ENCODE assay signal across 15 mouse cellular contexts in genomic region chrX:109160901-109161300, GRCm38 (mm10). TPM values are rescaled to one million over a fixed set of nuclear protein-coding genes. Genes with fewer than 3 reads are reported as not detected.
"Had no signal": no experiment of that assay in that cellular context is flagged by ENCODE, and none has a peak within 500 bp of the region (broad histone marks: within the 10 kb centered on the region; RNA-seq: fewer than 3 reads in every experiment).

No protein-coding gene starts in this region.

- H3K27ac ChIP-seq: limb, embryonic 13.5 days; liver, embryonic 12.5 days; lung, embryonic 15.5 days; midbrain, embryonic 10.5 days; neural tube, embryonic 12.5 days had no signal

- H3K4me1 ChIP-seq: limb, embryonic 13.5 days; liver, embryonic 12.5 days; lung, embryonic 15.5 days; midbrain, embryonic 10.5 days; neural tube, embryonic 12.5 days had no signal

- ATAC-seq: liver, embryonic 12.5 days had no signal

- H3K27me3 ChIP-seq: limb, embryonic 13.5 days; liver, embryonic 12.5 days; lung, embryonic 15.5 days; neural tube, embryonic 12.5 days had no signal

- H3K9me3 ChIP-seq: limb, embryonic 13.5 days; liver, embryonic 12.5 days; lung, embryonic 15.5 days; midbrain, embryonic 10.5 days; neural tube, embryonic 12.5 days had no signal

- DNase-seq: kidney, postnatal 10 days; kidney, postnatal 4 days; left cerebral cortex, postnatal 4 days; lung, postnatal 4 days; midbrain, embryonic 14.5 days; right cerebral cortex, postnatal 25 days; thymus, adult 18-20 months; thymus, postnatal 14 days had no signal

- H3K9ac ChIP-seq: limb, embryonic 13.5 days; liver, embryonic 12.5 days; lung, embryonic 15.5 days; neural tube, embryonic 12.5 days had no signal

- H3K4me3 ChIP-seq: limb, embryonic 13.5 days; liver, embryonic 12.5 days; lung, embryonic 15.5 days; midbrain, embryonic 10.5 days; myocyte; neural tube, embryonic 12.5 days had no signal

- H3K36me3 ChIP-seq: liver, embryonic 12.5 days; lung, embryonic 15.5 days; neural tube, embryonic 12.5 days had no signal

- H3K4me2 ChIP-seq: limb, embryonic 13.5 days; liver, embryonic 12.5 days; lung, embryonic 15.5 days; neural tube, embryonic 12.5 days had no signal

RNA-seq across cellular contexts. Expression of gene Gm6377, which starts 35.7 kb away (rescaled TPM):
- polyA plus RNA-seq: limb, embryonic 13.5 days; lung, embryonic 15.5 days; myocyte; neural tube, embryonic 12.5 days; small intestine, adult 2 months had no signal
